Mouse (Mus musculus): ENCODE measurements around the gene Hk3. TPM values are rescaled to one million over a fixed set of nuclear protein-coding genes. Genes with fewer than 3 reads are reported as not detected.

Gene Hk3
- polyA plus RNA-seq (2015; fragmentation: Nextera tagmentation; extraction: Ambion mirVana): 0.77 and 0.81 TPM in 2 replicates

DNA sequence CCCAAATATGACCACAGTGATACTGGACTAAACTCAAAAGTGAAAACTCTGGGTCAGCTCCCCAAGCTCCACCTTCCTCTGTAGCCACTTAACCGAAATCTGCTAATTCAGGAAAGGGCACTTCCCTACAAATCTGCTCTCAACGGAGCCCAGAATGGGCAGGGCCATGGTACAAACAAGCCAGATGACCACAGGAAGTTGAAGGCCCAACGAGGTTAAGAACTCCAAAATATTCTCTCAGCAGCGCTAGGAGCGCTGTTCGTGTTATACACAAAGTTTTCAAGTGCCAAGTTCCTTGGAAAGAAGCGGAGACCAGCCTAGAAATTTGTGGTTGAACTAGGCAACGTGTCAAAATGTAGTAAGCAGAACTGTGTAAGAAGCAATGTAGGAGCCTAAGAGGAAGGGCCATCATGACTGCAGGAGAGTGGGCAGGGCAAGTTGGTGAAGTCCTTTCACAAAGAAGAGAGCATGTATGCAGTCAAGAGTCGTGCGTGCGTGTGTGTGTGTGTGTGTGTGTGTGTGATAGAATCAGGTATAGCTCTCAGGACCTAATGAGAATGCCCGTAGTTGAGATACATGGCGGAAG lies at the start of gene Hk3:
TSS of gene Hk3 (minus strand) at position 192 of the 586 bp plus-strand sequence.
- no peak within 1 kb of the TSS for H3K9ac ChIP-seq (ENCODE audit: low read depth, low read length)
- H3K27ac ChIP-seq (ENCODE audit: low read depth, low read length): no peak within 1 kb of the TSS; the same call in 1 of the 2 replicates
- TF ChIP-seq CTCF (IDR thresholded peaks at IDR 0.05; ENCODE audit: low read depth): no peak
- WGBS: 82% methylated on average over 13 of the region's 13 CpGs
- no peaks in the 10 kb centered on the region for H3K9me3 ChIP-seq (ENCODE audit: control insufficient read depth)
- H3K4me3 ChIP-seq (ENCODE audit: low read depth, low read length): no peak within 1 kb of the TSS
- 0 out of 2 replicates have a peak, but pooled peaks cover 2% of the 10 kb centered on the region for H3K36me3 ChIP-seq (ENCODE audit: control insufficient read depth, insufficient read depth)
- no peak for ATAC-seq
- no peaks in the 10 kb centered on the region for H3K27me3 ChIP-seq (replicated peaks; ENCODE audit: control insufficient read depth, insufficient read depth, low read length)
- no peak within 1 kb of the TSS for H3K4me2 ChIP-seq (replicated peaks; ENCODE audit: low read depth)
- H3K4me1 ChIP-seq (replicated peaks; ENCODE audit: control insufficient read depth, insufficient read depth, low read length): no peaks in the 10 kb centered on the region

DNA sequence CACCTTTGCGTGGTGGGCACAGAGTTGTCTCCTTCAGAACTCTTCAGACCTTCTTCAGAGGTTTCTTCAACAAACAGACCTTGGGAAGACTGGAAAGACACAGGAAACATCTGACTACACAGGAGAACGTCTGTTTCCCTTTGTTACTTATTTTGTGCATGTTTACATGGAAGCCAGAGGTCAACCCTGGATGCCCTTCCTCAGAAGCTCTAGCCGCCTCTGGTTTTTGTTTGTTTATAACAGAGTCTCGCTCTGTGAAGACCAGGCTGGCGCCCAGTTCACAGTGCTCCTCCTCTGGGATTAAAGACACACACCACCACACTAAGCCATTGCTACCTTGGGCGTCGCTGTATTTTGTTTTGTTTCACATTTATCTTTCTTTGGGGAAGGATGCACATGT lies 48.5 kb upstream of the Hk3 start:
- no peak overlapping the region for H3K9ac ChIP-seq (ENCODE audit: low read depth, low read length)
- no peak overlapping the region for H3K4me2 ChIP-seq (replicated peaks; ENCODE audit: low read depth)
- no peaks in the 10 kb centered on the region for H3K27me3 ChIP-seq (replicated peaks; ENCODE audit: control insufficient read depth, insufficient read depth, low read length)
- H3K9me3 ChIP-seq (ENCODE audit: control insufficient read depth): no peaks in the 10 kb centered on the region
- peaks cover 12% of the 10 kb centered on the region; the same call in 1 of the 2 replicates for H3K36me3 ChIP-seq (ENCODE audit: control insufficient read depth, insufficient read depth)
- H3K4me3 ChIP-seq (ENCODE audit: low read depth, low read length): no peak overlapping the region
- no peak for ATAC-seq
- no peak overlapping the region for H3K27ac ChIP-seq (ENCODE audit: low read depth, low read length)
- no peak for TF ChIP-seq CTCF (IDR thresholded peaks at IDR 0.05; ENCODE audit: low read depth)
- H3K4me1 ChIP-seq (replicated peaks; ENCODE audit: control insufficient read depth, insufficient read depth, low read length): no peaks in the 10 kb centered on the region
- WGBS: 58% methylated on average over 7 of the region's 7 CpGs

DNA sequence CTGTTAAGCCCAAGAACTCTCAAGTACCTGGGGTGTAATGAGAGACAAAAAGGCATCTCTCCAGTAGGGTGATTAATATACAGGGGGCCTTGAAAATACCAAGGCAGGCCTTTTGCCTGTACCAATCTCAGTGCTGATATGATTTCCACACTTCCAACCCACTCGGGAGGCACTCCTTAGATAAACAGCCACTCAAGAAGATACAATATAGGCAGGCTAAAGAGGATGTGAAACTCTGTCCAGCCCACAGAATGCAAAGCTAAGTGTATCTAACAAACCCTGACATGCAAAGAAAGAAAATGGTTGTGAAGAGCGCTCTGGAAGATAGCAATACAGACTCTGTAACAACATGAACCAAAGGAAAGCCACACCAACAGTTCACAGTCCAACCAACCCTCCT lies 42.1 kb upstream of the Hk3 start:
- Histone ChIP-seq H3K4me2 (replicated peaks; ENCODE audit: low read depth) (no peak overlapping the region), H3K9me3 (ENCODE audit: control insufficient read depth) (no peaks in the 10 kb centered on the region), H3K27ac (ENCODE audit: low read depth, low read length) (no peak overlapping the region), H3K36me3 (ENCODE audit: control insufficient read depth, insufficient read depth) (peaks cover 4% of the 10 kb centered on the region; the same call in 1 of the 2 replicates), H3K4me1 (replicated peaks; ENCODE audit: control insufficient read depth, insufficient read depth, low read length) (no peaks in the 10 kb centered on the region), H3K27me3 (replicated peaks; ENCODE audit: control insufficient read depth, insufficient read depth, low read length) (no peaks in the 10 kb centered on the region), H3K9ac (ENCODE audit: low read depth, low read length) (no peak overlapping the region), H3K4me3 (ENCODE audit: low read depth, low read length) (no peak overlapping the region)
- WGBS: 69% methylated on average over 2 of the region's 2 CpGs
- no peak for TF ChIP-seq CTCF (IDR thresholded peaks at IDR 0.05; ENCODE audit: low read depth)
- ATAC-seq: no peak

DNA sequence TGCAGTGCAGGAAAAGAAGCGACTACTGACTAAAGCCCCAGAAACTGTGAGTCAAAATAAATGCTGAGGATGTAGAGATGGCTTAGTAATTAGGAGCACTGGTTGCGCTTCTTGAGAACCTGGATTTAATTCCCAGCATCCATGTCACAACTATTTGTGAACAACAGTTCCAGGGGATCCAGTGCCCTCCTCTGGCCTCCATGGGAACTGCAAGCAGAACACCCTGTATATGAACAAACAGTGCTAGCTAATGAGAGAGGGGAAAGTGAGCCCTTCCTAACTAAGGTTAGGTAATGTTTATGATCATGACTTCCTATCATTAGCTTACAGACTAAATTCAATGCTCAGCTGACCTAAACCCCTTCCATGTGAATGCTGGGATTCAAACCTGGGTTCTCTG lies 36.9 kb upstream of the Hk3 start:
- Histone ChIP-seq H3K9me3 (ENCODE audit: control insufficient read depth) (no peaks in the 10 kb centered on the region), H3K9ac (ENCODE audit: low read depth, low read length) (no peak overlapping the region), H3K27me3 (replicated peaks; ENCODE audit: control insufficient read depth, insufficient read depth, low read length) (no peaks in the 10 kb centered on the region), H3K4me2 (replicated peaks; ENCODE audit: low read depth) (no peak overlapping the region), H3K27ac (ENCODE audit: low read depth, low read length) (no peak overlapping the region), H3K4me1 (replicated peaks; ENCODE audit: control insufficient read depth, insufficient read depth, low read length) (no peaks in the 10 kb centered on the region), H3K36me3 (ENCODE audit: control insufficient read depth, insufficient read depth) (peaks cover 24% of the 10 kb centered on the region), H3K4me3 (ENCODE audit: low read depth, low read length) (no peak overlapping the region)
- no peak for ATAC-seq
- TF ChIP-seq CTCF (IDR thresholded peaks at IDR 0.05; ENCODE audit: low read depth): peak; percentile 62
- 96% methylated on average over 2 of the region's 2 CpGs for WGBS

DNA sequence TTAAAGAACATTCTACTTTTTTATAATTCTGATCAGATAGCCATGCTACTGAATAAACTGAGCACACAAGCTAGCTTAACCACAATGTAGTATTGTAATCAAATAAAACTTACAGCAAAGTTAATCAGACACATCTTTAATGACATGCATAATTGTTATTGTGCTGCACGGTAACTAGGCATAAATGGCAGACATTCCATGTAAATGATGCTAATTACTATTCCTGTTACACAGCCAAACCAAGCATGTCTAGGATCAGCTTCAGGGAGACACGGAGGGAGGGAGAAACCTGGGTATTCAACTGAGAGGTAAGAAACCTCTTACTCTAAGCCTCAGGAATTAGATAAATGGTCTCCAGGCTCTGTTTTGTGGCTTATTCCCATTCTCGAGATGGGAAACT lies 26.5 kb upstream of the Hk3 start:
- no peak overlapping the region for H3K4me2 ChIP-seq (replicated peaks; ENCODE audit: low read depth)
- H3K4me3 ChIP-seq (ENCODE audit: low read depth, low read length): no peak overlapping the region
- H3K4me1 ChIP-seq (replicated peaks; ENCODE audit: control insufficient read depth, insufficient read depth, low read length): no peaks in the 10 kb centered on the region
- H3K9ac ChIP-seq (ENCODE audit: low read depth, low read length): no peak overlapping the region
- H3K9me3 ChIP-seq (ENCODE audit: control insufficient read depth): no peaks in the 10 kb centered on the region
- H3K36me3 ChIP-seq (ENCODE audit: control insufficient read depth, insufficient read depth): peaks cover 14% of the 10 kb centered on the region
- no peak for TF ChIP-seq CTCF (IDR thresholded peaks at IDR 0.05; ENCODE audit: low read depth)
- ATAC-seq: no peak
- no peak overlapping the region for H3K27ac ChIP-seq (ENCODE audit: low read depth, low read length)
- 84% methylated on average over 3 of the region's 3 CpGs for WGBS
- no peaks in the 10 kb centered on the region for H3K27me3 ChIP-seq (replicated peaks; ENCODE audit: control insufficient read depth, insufficient read depth, low read length)

DNA sequence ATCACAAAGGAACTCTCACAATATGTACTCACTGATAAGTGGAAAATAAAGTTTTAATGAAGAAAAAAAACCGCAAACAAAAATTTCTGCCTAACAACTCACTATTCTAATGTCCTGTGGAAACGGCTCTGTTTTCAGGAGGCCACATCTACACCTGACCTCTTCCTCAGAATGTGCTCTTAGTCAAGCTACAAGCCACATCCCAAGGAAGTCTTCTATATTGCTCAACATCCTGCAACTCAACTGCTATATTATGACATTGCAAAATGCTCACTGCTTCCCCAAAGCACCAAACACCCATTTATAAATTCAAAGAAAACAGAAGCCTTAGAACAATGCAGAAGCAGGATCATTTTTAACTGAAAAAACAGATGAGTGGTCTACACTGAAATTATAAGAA lies 18.8 kb upstream of the Hk3 start:
- Histone ChIP-seq H3K27ac (ENCODE audit: low read depth, low read length) (no peak overlapping the region), H3K4me3 (ENCODE audit: low read depth, low read length) (no peak overlapping the region), H3K9ac (ENCODE audit: low read depth, low read length) (no peak overlapping the region), H3K36me3 (ENCODE audit: control insufficient read depth, insufficient read depth) (peaks cover 16% of the 10 kb centered on the region), H3K9me3 (ENCODE audit: control insufficient read depth) (no peaks in the 10 kb centered on the region), H3K4me1 (replicated peaks; ENCODE audit: control insufficient read depth, insufficient read depth, low read length) (no peaks in the 10 kb centered on the region), H3K4me2 (replicated peaks; ENCODE audit: low read depth) (no peak overlapping the region), H3K27me3 (replicated peaks; ENCODE audit: control insufficient read depth, insufficient read depth, low read length) (no peaks in the 10 kb centered on the region)
- no peak for ATAC-seq
- no peak for TF ChIP-seq CTCF (IDR thresholded peaks at IDR 0.05; ENCODE audit: low read depth)
- 91% methylated on average over 2 of the region's 2 CpGs for WGBS
